Mouse (Mus musculus) C2C12 (cell line): ENCODE data around the gene Dlgap1.

Source experiments
- CTCF ChIP-seq: IDR thresholded peaks from one replicate; pipeline ENCODE4 v1.5.1; 2011; ENCODE audit not compliant: control insufficient read depth, insufficient read depth, insufficient read length
- FOSL1 ChIP-seq: IDR thresholded peaks from one replicate; pipeline ENCODE4 v1.8.0; 2011; ENCODE audit warnings: mild to moderate bottlenecking, low read length; ENCODE audit not compliant: poor library complexity, insufficient read depth, severe bottlenecking
- MAX ChIP-seq: IDR thresholded peaks from one replicate; pipeline ENCODE4 v1.6.1; 2011; ENCODE audit warnings: mild to moderate bottlenecking, control low read depth
- MYOG ChIP-seq: IDR thresholded peaks from one replicate; pipeline ENCODE4 v1.6.1; 2011; ENCODE audit not compliant: control insufficient read depth, insufficient read length; ENCODE audit errors: extremely low read depth
- USF1 ChIP-seq: IDR thresholded peaks from one replicate; pipeline ENCODE4 v1.6.1; 2011; ENCODE audit warnings: low read depth, mild to moderate bottlenecking, control low read depth, moderate library complexity

GRCm38 (mm10) chr17:70762001-70762400 lies 793.1 kb downstream of the Dlgap1 start:
- TF ChIP-seq CTCF = no peak
- TF ChIP-seq MYOG = no peak
- TF ChIP-seq FOSL1 = no peak
- TF ChIP-seq MAX = no peak
- TF ChIP-seq USF1 = no peak
